Mouse (Mus musculus) colon, adult 2 months (tissue): ENCODE data around the gene Olfr554. TPM values are rescaled to one million over a fixed set of nuclear protein-coding genes. Genes with fewer than 3 reads are reported as not detected.

ENCODE experiments used
- polyA plus RNA-seq: library from polyadenylated mRNA; depleted of rRNA; stranded (reverse); fragments of >200 nt; gene quantifications from 2 replicates; pipeline ENCODE4 v1.2.3, GENCODE M21; 2012; rRNA removed

The Olfr554 gene
- not detected in 2 replicates for polyA plus RNA-seq

GRCm38 (mm10) chr7:102638132-102638531 lies at the start of gene Olfr554:
Gene Olfr554, plus strand, starts transcription at chr7:102638432.

GRCm38 (mm10) chr7:102591786-102592185 lies 46.4 kb upstream of the Olfr554 start, which contains the start of gene Olfr551:
Gene Olfr551, minus strand, starts transcription at chr7:102591886.

GRCm38 (mm10) chr7:102597378-102598031 lies 40.7 kb upstream of the Olfr554 start, which contains the start of gene Olfr552:
Gene Olfr552, plus strand, starts transcription at chr7:102597770.

GRCm38 (mm10) chr7:102618118-102618517 lies 20.1 kb upstream of the Olfr554 start, which contains the start of gene Olfr553:
Gene Olfr553, minus strand, starts transcription at chr7:102618218.

GRCm38 (mm10) chr7:102658523-102658922 lies 20.3 kb downstream of the Olfr554 start, which contains the start of gene Olfr555:
Gene Olfr555, plus strand, starts transcription at chr7:102658823.

GRCm38 (mm10) chr7:102664599-102664998 lies 26.4 kb downstream of the Olfr554 start, which contains the start of gene Olfr556:
Gene Olfr556, plus strand, starts transcription at chr7:102664899.

GRCm38 (mm10) chr7:102686944-102687501 lies 48.8 kb downstream of the Olfr554 start, which contains the start of gene Trim68:
Gene Trim68, minus strand, starts transcription at chr7:102687327.

Other genes with a start within 250 kb of the Olfr554 start
- 6.2 and 7.1 TPM in 2 replicates for gene Rrm1, start 196.7 kb upstream of the Olfr554 start, polyA plus RNA-seq
- gene Olfr543, start 156.8 kb upstream of the Olfr554 start, polyA plus RNA-seq = not detected in 2 replicates
- not detected in 2 replicates for gene Olfr544, start 150.1 kb upstream of the Olfr554 start, polyA plus RNA-seq
- not detected in 2 replicates for gene Olfr545, start 138.9 kb upstream of the Olfr554 start, polyA plus RNA-seq
- not detected in 2 replicates for gene Olfr547, start 103.7 kb upstream of the Olfr554 start, polyA plus RNA-seq
- gene Olfr548-ps1, start 97.5 kb upstream of the Olfr554 start, polyA plus RNA-seq = not detected in 2 replicates
- gene Olfr549, start 88.6 kb upstream of the Olfr554 start, polyA plus RNA-seq = not detected in 2 replicates
- 3.3 and 3.5 TPM in 2 replicates for gene Trim21, start 72.9 kb upstream of the Olfr554 start, polyA plus RNA-seq
- gene Olfr550, start 67.0 kb upstream of the Olfr554 start, polyA plus RNA-seq = 0.32 TPM in 1 of 2 replicates, not detected in the other
- not detected in 2 replicates for gene Olfr551, start 46.5 kb upstream of the Olfr554 start, polyA plus RNA-seq
- not detected in 2 replicates for gene Olfr552, start 40.7 kb upstream of the Olfr554 start, polyA plus RNA-seq
- gene Olfr553, start 20.2 kb upstream of the Olfr554 start, polyA plus RNA-seq = not detected in 2 replicates
- not detected in 2 replicates for gene Olfr555, start 20.4 kb downstream of the Olfr554 start, polyA plus RNA-seq
- gene Olfr556, start 26.5 kb downstream of the Olfr554 start, polyA plus RNA-seq = not detected in 2 replicates
- 10.8 and 13.9 TPM in 2 replicates for gene Trim68, start 48.9 kb downstream of the Olfr554 start, polyA plus RNA-seq
- gene Olfr557, start 57.5 kb downstream of the Olfr554 start, polyA plus RNA-seq = not detected in 2 replicates
- 0.90 and 1.6 TPM in 2 replicates for gene Olfr558, start 63.8 kb downstream of the Olfr554 start, polyA plus RNA-seq
- 0.12 and 0.20 TPM in 2 replicates for gene Olfr33, start 80.6 kb downstream of the Olfr554 start, polyA plus RNA-seq
- not detected in 2 replicates for gene Olfr559, start 89.1 kb downstream of the Olfr554 start, polyA plus RNA-seq
- gene Olfr560, start 120.9 kb downstream of the Olfr554 start, polyA plus RNA-seq = 0.14 and 0.16 TPM in 2 replicates
- gene Olfr78, start 121.0 kb downstream of the Olfr554 start, polyA plus RNA-seq = 7.7 and 9.7 TPM in 2 replicates
- gene Olfr561, start 132.8 kb downstream of the Olfr554 start, polyA plus RNA-seq = not detected in 2 replicates
- gene Olfr564, start 165.0 kb downstream of the Olfr554 start, polyA plus RNA-seq = not detected in 2 replicates
- not detected in 2 replicates for gene Olfr566, start 220.3 kb downstream of the Olfr554 start, polyA plus RNA-seq
- gene Olfr568, start 238.7 kb downstream of the Olfr554 start, polyA plus RNA-seq = not detected in 2 replicates